Mouse (Mus musculus) heart, embryonic 13.5 days (tissue): Measurements from ENCODE around the gene Plac1. TPM values are rescaled to one million over a fixed set of nuclear protein-coding genes. Genes with fewer than 3 reads are reported as not detected.
A peak's percentile ranks its signal among the peaks of the same experiment; 100 is the strongest.

Experiments used
- ATAC-seq: fragments of 200-750 bp; cut with Nextera tagmentation; 2 replicates; pipeline ENCODE4 v1.8.0; 2017; ENCODE audit warnings: moderate TSS enrichment; ENCODE audit not compliant: insufficient number of reproducible peaks, low FRiP score, low TSS enrichment; ENCODE audit errors: extremely low read depth
- H3K27ac ChIP-seq: fragments of 300-500 bp; sonication (generic); replicated peaks from 2 replicates; pipeline ENCODE4 v1.5.1; 2015; ENCODE audit warnings: moderate library complexity, mild to moderate bottlenecking, inconsistent platforms
- H3K27me3 ChIP-seq: fragments of 300-500 bp; sonication (generic); replicated peaks from 2 replicates; pipeline ENCODE4 v1.6.1; 2015; ENCODE audit warnings: mild to moderate bottlenecking, inconsistent platforms
- H3K36me3 ChIP-seq: fragments of 300-500 bp; sonication (generic); 2 replicates; pipeline ENCODE4 v1.6.1; 2015; ENCODE audit warnings: mild to moderate bottlenecking, inconsistent platforms
- H3K4me1 ChIP-seq: fragments of 300-500 bp; sonication (generic); 2 replicates; pipeline ENCODE4 v1.6.1; 2015; ENCODE audit warnings: inconsistent platforms
- H3K4me2 ChIP-seq: fragments of 300-500 bp; sonication (generic); 2 replicates; pipeline ENCODE4 v1.6.1; 2015; ENCODE audit warnings: inconsistent platforms, mild to moderate bottlenecking, moderate library complexity
- H3K4me3 ChIP-seq: fragments of 300-500 bp; sonication (generic); 2 replicates; pipeline ENCODE4 v1.5.1; 2015; ENCODE audit warnings: moderate library complexity, mild to moderate bottlenecking, inconsistent platforms
- H3K9ac ChIP-seq: fragments of 300-500 bp; sonication (generic); 2 replicates; pipeline ENCODE4 v1.6.1; 2015; ENCODE audit warnings: inconsistent platforms, mild to moderate bottlenecking, moderate library complexity
- H3K9me3 ChIP-seq: fragments of 300-500 bp; sonication (generic); 2 replicates; pipeline ENCODE4 v1.6.1; 2016; ENCODE audit warnings: inconsistent platforms
- WGBS: fragments of 180-500 bp; shearing (Covaris S2); methylation state at CpG from one replicate; pipeline ENCODE4 v1.1.7; 2015; ENCODE audit warnings: mixed read lengths; 5-methylcytosine and 5-hydroxymethylcytosine counted together
- polyA plus RNA-seq: library from polyadenylated mRNA; unstranded; fragments of >200 nt; fragmentation: Nextera tagmentation; extraction: Ambion mirVana; gene quantifications from 2 replicates; pipeline ENCODE4 v1.2.1, GENCODE M21; 2015

The Plac1 gene
- polyA plus RNA-seq, 1 experiment from 2014 or later, result 7.6 TPM

- Histone ChIP-seq H3K9me3 (no peaks in the 10 kb centered on the region), H3K27ac (peak overlapping the region; percentile 28; the same call in 1 of the 2 replicates), H3K4me1 (peaks cover 10% of the 10 kb centered on the region), H3K9ac (no peak overlapping the region), H3K27me3 (no peaks in the 10 kb centered on the region), H3K4me2 (no peak overlapping the region), H3K36me3 (no peaks in the 10 kb centered on the region), H3K4me3 (no peak overlapping the region)
- ATAC-seq, result no peak; the same call in 1 of the 2 replicates
- WGBS, result 36% methylated on average over 5 of the region's 5 CpGs
Observed at GRCm38 (mm10) chrX:53146389-53146917, 93.5 kb downstream of the Plac1 start.

DNA sequence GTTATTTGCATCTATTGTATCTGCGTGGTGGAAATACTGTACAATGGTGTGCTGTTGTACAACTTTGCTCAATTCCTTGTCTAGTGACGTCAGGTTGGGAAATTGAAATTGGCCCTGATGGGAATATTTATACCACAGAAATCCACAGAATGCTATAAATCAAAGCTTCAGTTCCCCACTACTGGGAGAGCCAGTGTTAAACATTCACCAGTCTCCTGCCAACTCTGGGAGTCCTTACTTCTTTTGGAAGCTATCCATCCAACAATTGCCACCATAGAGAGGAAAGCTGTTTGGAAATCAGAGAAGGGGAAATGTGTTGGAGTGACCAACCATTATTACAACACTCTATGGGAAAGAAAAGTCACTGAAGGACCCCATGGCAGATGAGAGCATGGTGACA, 100.3 kb downstream of the Plac1 start:
- Histone ChIP-seq H3K4me3 (no peak overlapping the region), H3K4me2 (no peak overlapping the region), H3K27ac (no peak overlapping the region), H3K36me3 (no peaks in the 10 kb centered on the region), H3K27me3 (no peaks in the 10 kb centered on the region), H3K9ac (no peak overlapping the region), H3K4me1 (no peaks in the 10 kb centered on the region), H3K9me3 (no peaks in the 10 kb centered on the region)
- WGBS, result 73% methylated on average over 2 of the region's 2 CpGs
- ATAC-seq, result no peak

DNA sequence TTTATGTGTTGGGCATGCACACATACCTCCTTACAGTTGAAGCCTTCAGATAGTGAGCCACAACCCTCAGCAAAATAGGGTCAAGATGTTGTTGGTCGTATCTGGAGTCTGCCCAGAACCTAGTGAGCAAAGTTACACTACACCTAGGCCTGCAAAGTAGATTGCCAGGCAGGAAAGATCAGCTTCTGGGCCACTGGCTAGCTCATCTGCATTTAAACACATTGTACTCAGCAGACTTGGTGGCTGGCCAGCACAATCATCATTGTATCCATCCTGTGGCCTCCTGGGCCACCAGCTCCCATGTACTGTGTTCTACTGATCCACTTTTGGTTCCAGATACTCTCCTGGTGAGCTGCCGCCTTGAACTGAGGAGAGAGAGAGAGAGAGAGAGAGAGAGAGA, 102.8 kb downstream of the Plac1 start:
- Histone ChIP-seq H3K9me3 (no peaks in the 10 kb centered on the region), H3K4me1 (no peaks in the 10 kb centered on the region), H3K27me3 (no peaks in the 10 kb centered on the region), H3K36me3 (no peaks in the 10 kb centered on the region), H3K27ac (no peak overlapping the region), H3K4me3 (no peak overlapping the region), H3K4me2 (no peak overlapping the region), H3K9ac (no peak overlapping the region)
- no peak for ATAC-seq
- WGBS, result 47% methylated on average over 1 of the region's 2 CpGs

- no peak overlapping the region for H3K4me3 ChIP-seq
- H3K36me3 ChIP-seq, result no peaks in the 10 kb centered on the region
- no peak overlapping the region for H3K4me2 ChIP-seq
- peaks cover 12% of the 10 kb centered on the region for H3K4me1 ChIP-seq
- no peaks in the 10 kb centered on the region for H3K9me3 ChIP-seq
- H3K27me3 ChIP-seq, result no peaks in the 10 kb centered on the region
- 51% methylated on average over 2 of the region's 2 CpGs for WGBS
- H3K27ac ChIP-seq, result no peak overlapping the region
- H3K9ac ChIP-seq, result no peak overlapping the region
- ATAC-seq, result no peak
Observed at GRCm38 (mm10) chrX:53129501-53129900, 110.4 kb downstream of the Plac1 start.

DNA sequence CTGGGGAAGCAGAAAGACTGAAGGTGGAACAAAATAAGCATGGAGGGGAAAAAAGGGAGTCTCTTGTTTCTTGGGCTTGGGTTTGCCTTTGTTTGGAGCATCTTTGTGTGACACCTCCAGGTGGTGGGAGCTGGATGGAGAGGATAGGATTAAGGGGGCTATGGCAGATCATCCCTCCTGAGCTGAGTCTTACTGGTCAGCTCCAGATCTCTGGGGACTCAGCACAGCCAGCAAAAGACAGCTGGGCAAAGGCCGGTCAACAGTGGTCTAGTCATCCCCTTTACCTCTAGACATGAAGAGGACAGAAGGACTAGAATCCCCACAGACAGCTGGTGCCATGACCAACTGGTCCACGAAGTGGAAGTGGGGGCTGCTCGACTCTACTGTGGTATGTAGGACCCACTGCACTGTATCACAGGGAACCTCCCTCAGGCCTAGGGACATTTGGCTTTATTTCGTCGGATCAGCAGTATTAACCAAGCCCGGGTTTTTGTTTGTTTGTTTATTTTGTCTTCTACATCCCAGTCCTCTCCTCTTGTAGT, 113.3 kb downstream of the Plac1 start:
- H3K4me2 ChIP-seq, result no peak overlapping the region
- no peaks in the 10 kb centered on the region for H3K36me3 ChIP-seq
- 62% methylated on average over 6 of the region's 6 CpGs for WGBS
- H3K4me3 ChIP-seq, result no peak overlapping the region
- ATAC-seq, result no peak
- peaks cover 12% of the 10 kb centered on the region for H3K4me1 ChIP-seq
- H3K9ac ChIP-seq, result no peak overlapping the region
- H3K27ac ChIP-seq, result peak overlapping the region; percentile 32; the same call in 1 of the 2 replicates
- no peaks in the 10 kb centered on the region for H3K9me3 ChIP-seq
- no peaks in the 10 kb centered on the region for H3K27me3 ChIP-seq

DNA sequence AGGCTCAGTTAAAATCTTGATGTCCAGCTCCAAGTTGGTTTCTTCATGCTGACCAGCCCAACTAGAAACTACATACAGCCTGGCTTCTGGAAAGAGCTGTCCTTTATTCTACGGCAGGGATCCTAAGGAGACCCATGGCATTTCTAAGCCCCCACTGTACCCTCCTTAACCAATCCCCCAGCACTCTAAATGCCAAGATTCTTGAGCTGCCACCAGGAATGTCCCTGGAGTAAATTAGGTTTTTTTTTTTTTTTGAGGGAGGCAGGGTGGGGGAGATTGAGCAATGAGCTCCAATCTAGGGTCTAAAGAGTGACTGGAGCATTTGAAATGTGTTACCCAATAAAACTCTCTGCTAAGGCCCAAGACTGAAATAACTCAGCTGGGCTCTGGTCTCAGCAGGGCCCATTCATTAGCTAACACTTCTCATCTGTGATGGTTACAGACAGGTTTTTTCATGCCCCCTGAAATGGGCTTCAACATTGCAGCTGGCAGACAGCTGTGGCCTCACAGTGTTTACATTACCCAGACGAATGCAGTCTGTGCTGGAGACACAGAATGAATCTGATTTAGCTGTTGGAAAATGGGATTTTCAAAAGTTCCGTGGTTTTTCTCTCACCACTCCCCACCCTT, 114.0 kb downstream of the Plac1 start:
- H3K36me3 ChIP-seq, result no peaks in the 10 kb centered on the region
- no peaks in the 10 kb centered on the region for H3K9me3 ChIP-seq
- H3K4me3 ChIP-seq, result no peak overlapping the region
- H3K4me2 ChIP-seq, result no peak overlapping the region
- H3K9ac ChIP-seq, result no peak overlapping the region
- ATAC-seq, result no peak
- WGBS, result 30% methylated on average over 3 of the region's 3 CpGs
- H3K27me3 ChIP-seq, result no peaks in the 10 kb centered on the region
- peaks cover 12% of the 10 kb centered on the region for H3K4me1 ChIP-seq
- H3K27ac ChIP-seq, result peak overlapping the region; percentile 32; the same call in 1 of the 2 replicates

DNA sequence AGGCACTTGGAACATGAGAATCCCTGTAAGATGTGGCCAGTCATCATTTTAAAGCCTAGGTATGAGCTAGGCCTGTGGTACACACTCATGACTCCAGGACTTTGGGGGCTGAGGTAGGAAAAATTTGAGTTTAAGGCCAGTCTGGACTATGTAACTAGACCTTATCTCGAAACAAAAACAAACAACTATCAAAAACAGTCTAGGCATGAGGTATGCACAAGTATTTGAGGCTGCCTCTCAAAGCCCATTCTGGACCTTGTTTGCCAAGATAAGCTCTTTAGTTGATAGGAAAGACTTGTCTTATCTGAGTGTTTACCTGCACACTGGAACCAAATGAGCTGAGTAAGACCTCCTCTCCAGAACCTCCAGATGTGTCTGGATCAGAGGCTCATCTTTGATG, 116.3 kb downstream of the Plac1 start:
- Histone ChIP-seq H3K9ac (no peak overlapping the region), H3K9me3 (no peaks in the 10 kb centered on the region), H3K4me3 (no peak overlapping the region), H3K4me1 (peaks cover 9% of the 10 kb centered on the region; the same call in 1 of the 2 replicates), H3K27me3 (no peaks in the 10 kb centered on the region), H3K27ac (no peak overlapping the region), H3K4me2 (no peak overlapping the region), H3K36me3 (no peaks in the 10 kb centered on the region)
- WGBS, result 38% methylated on average over 1 of the region's 1 CpGs
- ATAC-seq, result no peak

- no peaks in the 10 kb centered on the region for H3K36me3 ChIP-seq
- H3K4me3 ChIP-seq, result no peak overlapping the region
- H3K9me3 ChIP-seq, result no peaks in the 10 kb centered on the region
- H3K27ac ChIP-seq, result no peak overlapping the region; the same call in none of the 2 replicates
- peaks cover 5% of the 10 kb centered on the region for H3K4me1 ChIP-seq
- ATAC-seq, result no peak
- no peaks in the 10 kb centered on the region for H3K27me3 ChIP-seq
- 49% methylated on average over 6 of the region's 6 CpGs for WGBS
- no peak overlapping the region for H3K9ac ChIP-seq
- H3K4me2 ChIP-seq, result no peak overlapping the region
Observed at GRCm38 (mm10) chrX:53118631-53119030, 121.3 kb downstream of the Plac1 start.

DNA sequence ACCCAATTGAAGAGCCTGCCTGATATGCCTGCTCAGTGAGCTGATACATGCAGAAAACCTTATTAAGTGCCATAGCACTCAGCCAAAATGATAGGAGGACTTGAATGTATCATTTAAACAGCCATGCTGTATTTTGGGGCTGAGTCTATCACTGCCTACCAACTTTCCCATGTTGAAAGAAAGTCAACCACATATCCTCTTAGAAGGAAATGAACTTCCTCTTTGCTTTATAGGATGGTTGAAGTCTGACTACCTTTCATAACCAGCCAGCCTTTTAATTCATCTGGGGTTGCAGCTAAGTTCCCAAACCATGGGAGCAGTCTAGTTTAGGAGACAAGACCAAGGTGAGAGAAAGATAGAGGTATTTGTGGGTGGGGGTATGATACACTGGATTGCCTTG, 121.9 kb downstream of the Plac1 start:
- no peak for ATAC-seq

GRCm38 (mm10) chrX:53114994-53115393, 124.9 kb downstream of the Plac1 start:
- Histone ChIP-seq H3K4me1 (peaks cover 5% of the 10 kb centered on the region), H3K27me3 (no peaks in the 10 kb centered on the region), H3K9ac (no peak overlapping the region), H3K4me2 (no peak overlapping the region), H3K9me3 (no peaks in the 10 kb centered on the region), H3K27ac (no peak overlapping the region), H3K4me3 (no peak overlapping the region), H3K36me3 (no peaks in the 10 kb centered on the region)
- WGBS, result 70% methylated on average over 7 of the region's 7 CpGs
- no peak for ATAC-seq

More for the DNA sequence above, 121.9 kb downstream of the Plac1 start:
- H3K4me2 ChIP-seq, result no peak overlapping the region
- H3K27ac ChIP-seq, result no peak overlapping the region
- no peak overlapping the region for H3K9ac ChIP-seq
- peaks cover 5% of the 10 kb centered on the region for H3K4me1 ChIP-seq
- no peaks in the 10 kb centered on the region for H3K9me3 ChIP-seq
- no peaks in the 10 kb centered on the region for H3K27me3 ChIP-seq
- no peaks in the 10 kb centered on the region for H3K36me3 ChIP-seq
- H3K4me3 ChIP-seq, result no peak overlapping the region

DNA sequence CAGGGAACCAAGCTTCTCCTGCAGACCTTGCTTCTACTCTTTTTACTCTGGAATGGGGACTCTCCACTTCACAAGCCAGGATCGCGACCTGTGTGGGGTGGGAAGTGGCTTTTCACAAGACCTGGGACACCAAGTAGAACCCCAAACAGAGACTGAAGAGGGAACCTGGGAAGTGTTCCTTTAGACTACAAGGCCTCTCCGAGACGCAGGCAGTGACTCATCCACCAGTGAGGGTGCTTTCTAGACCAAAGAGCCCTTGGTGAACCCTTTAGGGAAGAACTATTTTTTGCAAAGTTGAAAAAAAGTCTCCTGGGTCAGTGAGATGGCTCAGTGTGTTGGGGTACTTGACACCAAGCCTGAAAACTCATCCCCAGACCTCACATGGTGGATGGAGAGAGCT, 129.8 kb downstream of the Plac1 start:
- H3K27ac ChIP-seq, result no peak overlapping the region
- ATAC-seq, result no peak
- no peaks in the 10 kb centered on the region for H3K36me3 ChIP-seq
- no peak overlapping the region for H3K4me3 ChIP-seq
- no peak overlapping the region for H3K9ac ChIP-seq
- peaks cover 5% of the 10 kb centered on the region for H3K4me1 ChIP-seq
- no peaks in the 10 kb centered on the region for H3K27me3 ChIP-seq
- no peak overlapping the region for H3K4me2 ChIP-seq
- no peaks in the 10 kb centered on the region for H3K9me3 ChIP-seq
- 82% methylated on average over 4 of the region's 4 CpGs for WGBS

GRCm38 (mm10) chrX:53107127-53107526, 132.8 kb downstream of the Plac1 start:
- Histone ChIP-seq H3K4me1 (no peaks in the 10 kb centered on the region), H3K27ac (no peak overlapping the region), H3K36me3 (no peaks in the 10 kb centered on the region), H3K9ac (no peak overlapping the region), H3K4me2 (no peak overlapping the region), H3K27me3 (no peaks in the 10 kb centered on the region), H3K9me3 (no peaks in the 10 kb centered on the region), H3K4me3 (no peak overlapping the region)
- WGBS, result 69% methylated on average over 2 of the region's 2 CpGs
- no peak for ATAC-seq
